Mouse (Mus musculus): ENCODE data around the gene Trim25. TPM values are rescaled to one million over a fixed set of nuclear protein-coding genes. Genes with fewer than 3 reads are reported as not detected.

The Trim25 gene
- polyA plus RNA-seq, 1 experiment from 2014 or later = 3.1 TPM

- peak overlapping the region; percentile 65 for H3K4me3 ChIP-seq
- H3K9ac ChIP-seq (replicated peaks) = peak overlapping the region; percentile 76; the same call in 1 of the 2 replicates
Measured at GRCm38 (mm10) chr11:89058515-89059270, 59.5 kb downstream of the Trim25 start.

GRCm38 (mm10) chr11:89059919-89060422, 60.8 kb downstream of the Trim25 start:
- peak; percentile 78 for ATAC-seq (ENCODE audit: low FRiP score, low read depth)
- Histone ChIP-seq H3K4me3 (peak overlapping the region; percentile 65), H3K4me2 (replicated peaks) (peak overlapping the region; percentile 87), H3K9ac (replicated peaks) (peak overlapping the region; percentile 76), H3K36me3 (0 out of 2 replicates have a peak, but pooled peaks cover under 1% of the 10 kb centered on the region), H3K9me3 (no peaks in the 10 kb centered on the region), H3K27ac (replicated peaks) (peak overlapping the region; percentile 31), H3K27me3 (no peaks in the 10 kb centered on the region), H3K4me1 (peaks cover 22% of the 10 kb centered on the region)
- under 1% methylated on average over 31 of the region's 33 CpGs for WGBS

More at GRCm38 (mm10) chr11:89058515-89059270, 59.5 kb downstream of the Trim25 start:
- 77% methylated on average over 11 of the region's 11 CpGs for WGBS
- Histone ChIP-seq H3K4me2 (replicated peaks) (peak overlapping the region; percentile 87), H3K9me3 (no peaks in the 10 kb centered on the region), H3K27ac (replicated peaks) (no peak overlapping the region), H3K4me1 (peaks cover 22% of the 10 kb centered on the region), H3K27me3 (no peaks in the 10 kb centered on the region), H3K36me3 (peaks cover 4% of the 10 kb centered on the region; the same call in 1 of the 2 replicates)
- no peak for ATAC-seq (ENCODE audit: low FRiP score, low read depth)

- Histone ChIP-seq H3K4me3 (peak overlapping the region; percentile 65), H3K9me3 (no peaks in the 10 kb centered on the region), H3K9ac (replicated peaks) (peak overlapping the region; percentile 76), H3K4me1 (peaks cover 22% of the 10 kb centered on the region), H3K36me3 (no peaks in the 10 kb centered on the region), H3K4me2 (replicated peaks) (peak overlapping the region; percentile 87), H3K27me3 (no peaks in the 10 kb centered on the region), H3K27ac (replicated peaks) (peak overlapping the region; percentile 31)
- peak; percentile 93 for ATAC-seq (ENCODE audit: low FRiP score, low read depth)
- WGBS = under 1% methylated on average over 56 of the region's 63 CpGs
Measured at GRCm38 (mm10) chr11:89060423-89061089, 61.4 kb downstream of the Trim25 start.

GRCm38 (mm10) chr11:89061362-89061761, 62.2 kb downstream of the Trim25 start:
- H3K27me3 ChIP-seq = no peaks in the 10 kb centered on the region
- WGBS = 92% methylated on average over 7 of the region's 7 CpGs
- no peak for ATAC-seq (ENCODE audit: low FRiP score, low read depth)

GRCm38 (mm10) chr11:89064312-89064711, 65.1 kb downstream of the Trim25 start:
- H3K27ac ChIP-seq (replicated peaks) = no peak overlapping the region
- no peak for ATAC-seq (ENCODE audit: low FRiP score, low read depth)
- H3K4me2 ChIP-seq (replicated peaks) = no peak overlapping the region
- H3K9me3 ChIP-seq = no peaks in the 10 kb centered on the region
- no peak overlapping the region for H3K4me3 ChIP-seq
- no peaks in the 10 kb centered on the region for H3K27me3 ChIP-seq
- no peak overlapping the region for H3K9ac ChIP-seq (replicated peaks)
- 86% methylated on average over 6 of the region's 6 CpGs for WGBS
- no peaks in the 10 kb centered on the region for H3K36me3 ChIP-seq
- peaks cover 7% of the 10 kb centered on the region for H3K4me1 ChIP-seq

More at GRCm38 (mm10) chr11:89061362-89061761, 62.2 kb downstream of the Trim25 start:
- Histone ChIP-seq H3K36me3 (no peaks in the 10 kb centered on the region), H3K27ac (replicated peaks) (no peak overlapping the region), H3K4me2 (replicated peaks) (no peak overlapping the region), H3K9ac (replicated peaks) (no peak overlapping the region), H3K9me3 (no peaks in the 10 kb centered on the region), H3K4me1 (peaks cover 20% of the 10 kb centered on the region), H3K4me3 (no peak overlapping the region)

- no peak overlapping the region for H3K4me3 ChIP-seq
- no peaks in the 10 kb centered on the region for H3K9me3 ChIP-seq
- ATAC-seq (ENCODE audit: low FRiP score, low read depth) = no peak
- WGBS = 97% methylated on average over 3 of the region's 3 CpGs
- H3K4me1 ChIP-seq = no peaks in the 10 kb centered on the region
- no peak overlapping the region for H3K9ac ChIP-seq (replicated peaks)
- no peak overlapping the region for H3K27ac ChIP-seq (replicated peaks)
- no peak overlapping the region for H3K4me2 ChIP-seq (replicated peaks)
- no peaks in the 10 kb centered on the region for H3K27me3 ChIP-seq
- H3K36me3 ChIP-seq = no peaks in the 10 kb centered on the region
Measured at GRCm38 (mm10) chr11:89065297-89065696, 66.1 kb downstream of the Trim25 start.

- H3K4me1 ChIP-seq = no peaks in the 10 kb centered on the region
- H3K9me3 ChIP-seq = no peaks in the 10 kb centered on the region
- no peak overlapping the region for H3K4me2 ChIP-seq (replicated peaks)
- H3K27me3 ChIP-seq = no peaks in the 10 kb centered on the region; the same call in 1 of the 2 replicates
- ATAC-seq (ENCODE audit: low FRiP score, low read depth) = no peak
- 81% methylated on average over 6 of the region's 6 CpGs for WGBS
- no peaks in the 10 kb centered on the region for H3K36me3 ChIP-seq
- no peak overlapping the region for H3K4me3 ChIP-seq
- no peak overlapping the region for H3K27ac ChIP-seq (replicated peaks)
- H3K9ac ChIP-seq (replicated peaks) = no peak overlapping the region
Measured at GRCm38 (mm10) chr11:89066126-89066525, 67.0 kb downstream of the Trim25 start.

- Histone ChIP-seq H3K4me3 (no peak within 1 kb of the TSS), H3K4me1 (no peaks in the 10 kb centered on the region), H3K36me3 (no peaks in the 10 kb centered on the region), H3K4me2 (replicated peaks) (no peak within 1 kb of the TSS), H3K9me3 (no peaks in the 10 kb centered on the region), H3K27ac (replicated peaks) (no peak within 1 kb of the TSS), H3K9ac (replicated peaks) (no peak within 1 kb of the TSS), H3K27me3 (no peaks in the 10 kb centered on the region; the same call in 1 of the 2 replicates)
- WGBS = 93% methylated on average over 1 of the region's 1 CpGs
- no peak for ATAC-seq (ENCODE audit: low FRiP score, low read depth)
Measured at GRCm38 (mm10) chr11:89066750-89067149, 67.6 kb downstream of the Trim25 start, which contains the start of gene Dgke. Dgke (minus strand) TSS chr11:89066850.

- Histone ChIP-seq H3K4me2 (replicated peaks) (no peak overlapping the region), H3K36me3 (no peaks in the 10 kb centered on the region), H3K27ac (replicated peaks) (no peak overlapping the region), H3K4me3 (no peak overlapping the region), H3K9me3 (no peaks in the 10 kb centered on the region), H3K9ac (replicated peaks) (no peak overlapping the region), H3K4me1 (no peaks in the 10 kb centered on the region), H3K27me3 (no peaks in the 10 kb centered on the region; the same call in 1 of the 2 replicates)
- 71% methylated on average over 6 of the region's 6 CpGs for WGBS
- no peak for ATAC-seq (ENCODE audit: low FRiP score, low read depth)
Measured at GRCm38 (mm10) chr11:89067301-89067822, 68.2 kb downstream of the Trim25 start.

GRCm38 (mm10) chr11:89067871-89068490, 68.8 kb downstream of the Trim25 start:
- Histone ChIP-seq H3K4me1 (no peaks in the 10 kb centered on the region), H3K4me3 (no peak overlapping the region), H3K36me3 (no peaks in the 10 kb centered on the region), H3K27me3 (no peaks in the 10 kb centered on the region; the same call in 1 of the 2 replicates), H3K4me2 (replicated peaks) (no peak overlapping the region), H3K9me3 (no peaks in the 10 kb centered on the region), H3K27ac (replicated peaks) (no peak overlapping the region), H3K9ac (replicated peaks) (0 out of 2 replicates have a peak overlapping the region, but pooled peaks have one; percentile 16)
- no peak for ATAC-seq (ENCODE audit: low FRiP score, low read depth)
- 75% methylated on average over 11 of the region's 11 CpGs for WGBS

GRCm38 (mm10) chr11:89068649-89069048, 69.5 kb downstream of the Trim25 start:
- 94% methylated on average over 14 of the region's 14 CpGs for WGBS
- Histone ChIP-seq H3K27ac (replicated peaks) (no peak overlapping the region), H3K36me3 (no peaks in the 10 kb centered on the region), H3K4me1 (no peaks in the 10 kb centered on the region), H3K9me3 (no peaks in the 10 kb centered on the region), H3K4me2 (replicated peaks) (no peak overlapping the region), H3K9ac (replicated peaks) (no peak overlapping the region), H3K4me3 (no peak overlapping the region), H3K27me3 (no peaks in the 10 kb centered on the region; the same call in 1 of the 2 replicates)
- no peak for ATAC-seq (ENCODE audit: low FRiP score, low read depth)
